Mouse (Mus musculus): ENCODE measurements at regions not wholly inside any gene's neighbourhood (a gene's known extent, or its start where the extent isn't known, plus 50 kb on each side); places are given as distances from the start of the nearest gene placed in this dataset.

DNA sequence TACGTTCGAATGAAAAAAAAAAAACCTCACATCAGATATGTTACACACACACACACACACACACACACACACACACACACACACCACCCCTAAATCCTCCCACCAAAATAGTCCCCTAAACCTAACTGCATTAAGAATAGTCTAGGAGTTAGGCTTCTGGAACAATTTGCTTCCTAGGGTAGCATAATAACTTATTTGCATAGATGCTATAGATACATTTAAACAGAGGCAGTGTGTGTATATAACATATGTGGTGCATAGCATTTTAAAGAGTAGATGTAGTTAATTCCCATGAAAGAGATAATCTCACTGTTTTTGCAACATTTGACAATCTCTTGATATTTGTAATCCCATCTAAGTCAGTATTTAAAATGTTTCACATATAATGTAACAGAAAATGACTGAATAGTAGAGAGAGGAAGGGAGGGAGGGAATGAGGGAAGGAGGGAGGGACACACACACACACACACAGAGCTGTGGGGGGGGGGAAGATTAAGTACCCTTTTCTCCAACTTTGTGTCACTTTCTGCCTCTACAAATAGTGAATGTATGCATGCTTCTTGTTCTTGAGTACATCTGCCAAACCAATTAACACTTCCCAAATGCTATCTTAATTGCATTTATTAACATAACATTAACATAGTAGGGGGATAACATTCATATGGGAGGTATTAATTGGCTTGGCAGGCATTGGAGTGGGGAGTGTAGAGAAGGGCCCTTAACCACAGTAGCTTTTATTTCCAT, 127.7 kb upstream of the Tle1 start:
- Histone ChIP-seq H3K4me1 (replicated peaks) (no peaks in the 10 kb centered on the region), H3K36me3 (no peaks in the 10 kb centered on the region), H3K4me2 (no peak overlapping the region), H3K27me3 (no peaks in the 10 kb centered on the region), H3K9me3 (no peaks in the 10 kb centered on the region), H3K4me3 (replicated peaks) (no peak overlapping the region), H3K9ac (replicated peaks) (no peak overlapping the region), H3K27ac (no peak overlapping the region)
- 76% methylated on average over 2 of the region's 2 CpGs for WGBS
- no peak for ATAC-seq (ENCODE audit: insufficient number of reproducible peaks, insufficient read depth, low FRiP score, low TSS enrichment, low read depth)

DNA sequence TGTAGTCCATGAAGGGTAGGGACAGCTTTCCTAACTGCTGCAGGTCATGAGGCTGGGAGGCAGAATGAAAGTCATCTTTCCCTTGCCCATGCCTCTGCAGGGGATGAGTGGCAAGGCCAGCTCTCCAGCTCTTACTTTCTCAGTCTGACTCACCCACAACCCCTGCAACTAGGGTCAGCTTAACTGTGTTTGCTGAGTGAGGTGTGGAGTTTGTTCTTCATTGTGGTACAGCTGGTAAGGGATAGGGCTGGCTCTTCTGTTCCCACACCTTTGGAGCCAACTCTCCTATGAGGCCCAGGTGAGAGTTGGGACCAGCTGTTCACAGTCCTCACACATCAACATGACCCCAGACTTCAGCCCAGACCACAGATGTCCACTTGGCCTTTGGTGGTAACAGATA, 124.2 kb upstream of the Tle1 start:
- Histone ChIP-seq H3K36me3 (no peaks in the 10 kb centered on the region), H3K4me2 (no peak overlapping the region), H3K9me3 (no peaks in the 10 kb centered on the region), H3K27me3 (no peaks in the 10 kb centered on the region), H3K9ac (replicated peaks) (no peak overlapping the region), H3K4me3 (replicated peaks) (no peak overlapping the region), H3K4me1 (replicated peaks) (no peaks in the 10 kb centered on the region), H3K27ac (no peak overlapping the region)
- ATAC-seq (ENCODE audit: insufficient number of reproducible peaks, insufficient read depth, low FRiP score, low TSS enrichment, low read depth): no peak; the same call in 1 of the 2 replicates

DNA sequence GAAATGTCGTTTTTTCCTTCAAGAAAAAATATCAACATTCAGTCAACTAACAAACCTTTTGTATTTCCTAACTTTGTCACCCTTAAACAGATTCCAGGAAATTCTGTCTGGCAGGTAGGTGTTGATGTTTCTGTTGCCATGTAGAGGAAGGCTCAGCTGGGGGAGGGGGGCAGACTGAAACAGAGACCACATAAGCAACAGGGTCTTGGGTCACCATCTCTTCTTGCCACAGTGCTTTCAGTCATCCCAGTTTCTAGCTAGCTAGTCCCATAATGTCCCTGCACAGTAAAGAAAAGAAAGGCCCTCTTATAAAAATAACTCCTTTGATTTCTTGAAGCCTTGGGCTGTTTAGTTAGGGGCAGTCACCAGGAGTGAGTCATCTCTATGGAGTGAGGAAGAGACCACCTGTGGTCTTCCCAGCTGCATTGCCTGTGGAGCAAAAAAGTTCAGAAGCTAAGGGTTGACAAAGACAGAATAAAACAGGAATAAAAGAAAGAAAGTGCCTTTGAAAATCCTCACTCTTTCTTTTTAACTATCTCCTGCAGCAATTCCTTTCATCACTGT, 84.5 kb upstream of the Tle1 start:
- no peaks in the 10 kb centered on the region for H3K9me3 ChIP-seq
- no peaks in the 10 kb centered on the region for H3K27me3 ChIP-seq
- H3K36me3 ChIP-seq: no peaks in the 10 kb centered on the region
- no peak overlapping the region for H3K9ac ChIP-seq (replicated peaks)
- H3K4me2 ChIP-seq: no peak overlapping the region
- no peak for ATAC-seq (ENCODE audit: insufficient number of reproducible peaks, insufficient read depth, low FRiP score, low TSS enrichment, low read depth)
- H3K4me3 ChIP-seq (replicated peaks): no peak overlapping the region
- peaks cover 5% of the 10 kb centered on the region for H3K4me1 ChIP-seq (replicated peaks)
- WGBS: 57% methylated on average over 1 of the region's 1 CpGs
- H3K27ac ChIP-seq: no peak overlapping the region

DNA sequence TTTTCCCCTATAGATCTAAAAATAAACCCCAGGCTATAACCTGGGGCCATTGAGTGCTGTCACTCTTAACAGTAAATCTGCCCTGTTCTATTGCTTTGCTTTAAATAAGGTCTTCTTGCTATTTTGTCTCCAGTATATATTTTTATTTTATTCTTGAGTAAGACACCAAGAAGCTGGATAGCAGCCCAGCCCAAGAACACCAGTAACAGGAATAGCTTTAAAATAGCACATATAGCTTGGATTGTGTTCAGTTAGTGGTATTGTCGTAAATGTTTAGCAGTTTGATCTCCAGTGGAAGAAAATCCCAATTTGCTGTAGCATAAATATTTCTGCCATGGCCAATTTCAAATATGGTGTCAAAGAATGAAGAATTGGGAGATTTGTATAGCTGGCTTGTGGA, 49.8 kb upstream of the Tle1 start:
- Histone ChIP-seq H3K9ac (replicated peaks) (no peak overlapping the region), H3K9me3 (no peaks in the 10 kb centered on the region), H3K27me3 (no peaks in the 10 kb centered on the region), H3K4me1 (replicated peaks) (no peaks in the 10 kb centered on the region), H3K4me3 (replicated peaks) (no peak overlapping the region), H3K4me2 (no peak overlapping the region), H3K36me3 (no peaks in the 10 kb centered on the region), H3K27ac (no peak overlapping the region)
- WGBS: 86% methylated on average over 1 of the region's 1 CpGs
- ATAC-seq (ENCODE audit: insufficient number of reproducible peaks, insufficient read depth, low FRiP score, low TSS enrichment, low read depth): no peak

All from limb, embryonic 12.5 days (tissue).